Mouse (Mus musculus): ENCODE data around the gene Fads2. TPM values are rescaled to one million over a fixed set of nuclear protein-coding genes. Genes with fewer than 3 reads are reported as not detected.

Fads2 gene
- total and polyA plus RNA-seq, 3 experiments = 55.2 to 119 TPM; not detected in 1

- Histone ChIP-seq H3K27ac (ENCODE audit: control insufficient read depth, low read depth, low read length) (no peak overlapping the region), H3K4me1 (ENCODE audit: control insufficient read depth in 1 of 2, insufficient read depth in 2 of 2, low read length in 2 of 2) (peaks cover 3 to 4% of the 10 kb centered on the region in 2 experiments), H3K4me3 (ENCODE audit: control insufficient read depth in 1 of 2, insufficient read depth in 1 of 2, low read depth in 2 of 2, low read length in 2 of 2) (no peak overlapping the region), H3K9ac (ENCODE audit: control insufficient read depth, low read depth, low read length, poor library complexity, severe bottlenecking) (no peak overlapping the region), H3K27me3 (ENCODE audit: control insufficient read depth in 1 of 2, insufficient read depth in 2 of 2, low read length in 2 of 2) (no peaks in the 10 kb centered on the region), H3K36me3 (ENCODE audit: control insufficient read depth in 1 of 2, insufficient read depth in 2 of 2, low read length in 2 of 2) (peaks cover 0 to 3% of the 10 kb centered on the region in 2 experiments; a peak in 1 of 4 replicates), H3K79me2 (ENCODE audit: control insufficient read depth, insufficient read depth, low read length, poor library complexity) (no peaks in the 10 kb centered on the region), H3K9me3 (replicated peaks; ENCODE audit: insufficient read depth, low read length) (no peaks in the 10 kb centered on the region)
- TF ChIP-seq GABPA (IDR thresholded peaks at IDR 0.05; ENCODE audit: low read depth, low read length) (no peak), E2F4 (IDR thresholded peaks at IDR 0.05; ENCODE audit: borderline replicate concordance, low read depth, low read length) (no peak), MEF2A (IDR thresholded peaks at IDR 0.05; ENCODE audit: extremely low read depth, insufficient replicate concordance, low read depth, low read length, poor library complexity, severe bottlenecking) (no peak), EP300 (IDR thresholded peaks at IDR 0.05; ENCODE audit: low read depth in 1 of 2, low read length in 2 of 2) (no peak), ZKSCAN1 (IDR thresholded peaks at IDR 0.05; ENCODE audit: low read depth, low read length) (no peak)
- DNase-seq (ENCODE audit: low read depth, low spot score) = no peak
These were observed 46.3 kb downstream of the Fads2 start for GRCm38 (mm10) chr19:10055261-10055660.

GRCm38 (mm10) chr19:10054361-10055075 is 47.0 kb downstream of the Fads2 start:
- TF ChIP-seq GABPA (IDR thresholded peaks at IDR 0.05; ENCODE audit: low read depth, low read length) (no peak), MEF2A (IDR thresholded peaks at IDR 0.05; ENCODE audit: extremely low read depth, insufficient replicate concordance, low read depth, low read length, poor library complexity, severe bottlenecking) (no peak), SMC3 (IDR thresholded peaks at IDR 0.05; ENCODE audit: low read depth, low read length) (no peak), TBP (IDR thresholded peaks at IDR 0.05; ENCODE audit: low read depth, low read length) (no peak)
- Histone ChIP-seq H3K4me1 (ENCODE audit: control insufficient read depth in 1 of 2, insufficient read depth in 2 of 2, low read length in 2 of 2) (no peaks in the 10 kb centered on the region; a peak in 1 of 4 replicates), H3K36me3 (ENCODE audit: control insufficient read depth in 1 of 2, insufficient read depth in 2 of 2, low read length in 2 of 2) (no peaks in the 10 kb centered on the region), H3K9me3 (replicated peaks; ENCODE audit: insufficient read depth, low read length) (no peaks in the 10 kb centered on the region), H3K9ac (ENCODE audit: control insufficient read depth, low read depth, low read length, poor library complexity, severe bottlenecking) (no peak overlapping the region), H3K27ac (ENCODE audit: control insufficient read depth, low read depth, low read length) (no peak overlapping the region), H3K4me3 (ENCODE audit: control insufficient read depth in 1 of 2, insufficient read depth in 1 of 2, low read depth in 2 of 2, low read length in 2 of 2) (no peak overlapping the region), H3K27me3 (ENCODE audit: control insufficient read depth in 1 of 2, insufficient read depth in 2 of 2, low read length in 2 of 2) (no peaks in the 10 kb centered on the region), H3K79me2 (ENCODE audit: control insufficient read depth, insufficient read depth, low read length, poor library complexity) (no peaks in the 10 kb centered on the region)
- DNase-seq (ENCODE audit: low read depth, low spot score) = no peak

- H3K36me3 ChIP-seq (ENCODE audit: control insufficient read depth in 1 of 2, insufficient read depth in 2 of 2, low read length in 2 of 2) = no peaks in the 10 kb centered on the region
- no peak overlapping the region for H3K9ac ChIP-seq (ENCODE audit: control insufficient read depth, low read depth, low read length, poor library complexity, severe bottlenecking)
- H3K4me1 ChIP-seq (ENCODE audit: control insufficient read depth in 1 of 2, insufficient read depth in 2 of 2, low read length in 2 of 2) = no peaks in the 10 kb centered on the region; a peak in 1 of 4 replicates
- no peak overlapping the region for H3K4me3 ChIP-seq (ENCODE audit: control insufficient read depth in 1 of 2, insufficient read depth in 1 of 2, low read depth in 2 of 2, low read length in 2 of 2)
- H3K27ac ChIP-seq (ENCODE audit: control insufficient read depth, low read depth, low read length) = no peak overlapping the region
- H3K27me3 ChIP-seq (ENCODE audit: control insufficient read depth in 1 of 2, insufficient read depth in 2 of 2, low read length in 2 of 2) = no peaks in the 10 kb centered on the region
- no peaks in the 10 kb centered on the region for H3K79me2 ChIP-seq (ENCODE audit: control insufficient read depth, insufficient read depth, low read length, poor library complexity)
- no peak for TF ChIP-seq MAZ (IDR thresholded peaks at IDR 0.05; ENCODE audit: low read depth, low read length)
- no peak for TF ChIP-seq E2F4 (IDR thresholded peaks at IDR 0.05; ENCODE audit: borderline replicate concordance, low read depth, low read length)
- no peak for TF ChIP-seq ZKSCAN1 (IDR thresholded peaks at IDR 0.05; ENCODE audit: low read depth, low read length)
- no peak for TF ChIP-seq JUND (IDR thresholded peaks at IDR 0.05; ENCODE audit: low read depth, low read length)
- TF ChIP-seq TAL1 (IDR thresholded peaks at IDR 0.05; ENCODE audit: low read length) = no peak
- no peak for TF ChIP-seq EP300 (IDR thresholded peaks at IDR 0.05; ENCODE audit: low read depth in 1 of 2, low read length in 2 of 2)
- no peak for TF ChIP-seq MYB (IDR thresholded peaks at IDR 0.05; ENCODE audit: low read depth, low read length)
- no peak for TF ChIP-seq POLR2AphosphoS2 (IDR thresholded peaks at IDR 0.05; ENCODE audit: low read length)
- no peak for TF ChIP-seq TBP (IDR thresholded peaks at IDR 0.05; ENCODE audit: low read depth, low read length)
- TF ChIP-seq GATA1 (IDR thresholded peaks at IDR 0.05; ENCODE audit: low read depth, low read length) = no peak
- no peak for TF ChIP-seq MEF2A (IDR thresholded peaks at IDR 0.05; ENCODE audit: extremely low read depth, insufficient replicate concordance, low read depth, low read length, poor library complexity, severe bottlenecking)
- no peak for TF ChIP-seq SIN3A (IDR thresholded peaks at IDR 0.05; ENCODE audit: low read length)
- no peak for TF ChIP-seq CHD2 (IDR thresholded peaks at IDR 0.05; ENCODE audit: low read length)
- TF ChIP-seq TCF12 (IDR thresholded peaks at IDR 0.05; ENCODE audit: low read depth, low read length) = no peak
- TF ChIP-seq CHD1 (IDR thresholded peaks at IDR 0.05; ENCODE audit: low read depth, low read length) = no peak
- no peak for TF ChIP-seq POLR2AphosphoS5 (IDR thresholded peaks at IDR 0.05; ENCODE audit: borderline replicate concordance, low read depth, low read length)
- TF ChIP-seq SMC3 (IDR thresholded peaks at IDR 0.05; ENCODE audit: low read depth, low read length) = no peak
- TF ChIP-seq MXI1 (IDR thresholded peaks at IDR 0.05; ENCODE audit: low read depth, low read length) = no peak
- TF ChIP-seq MAX (IDR thresholded peaks at IDR 0.05; ENCODE audit: low read length) = no peak
- no peak for TF ChIP-seq RAD21 (IDR thresholded peaks at IDR 0.05; ENCODE audit: low read depth, low read length)
- no peak for DNase-seq (ENCODE audit: low read depth, low spot score)
- no peaks in the 10 kb centered on the region for H3K9me3 ChIP-seq (replicated peaks; ENCODE audit: insufficient read depth, low read length)
These were observed 47.8 kb downstream of the Fads2 start for GRCm38 (mm10) chr19:10053692-10054260.
